Mouse (Mus musculus) small intestine, adult 2 months (tissue): ENCODE results near the gene Chl1.

ENCODE experiments used
- CTCF ChIP-seq: fragments of 200-500 bp; IDR thresholded peaks from 2 replicates; pipeline ENCODE4 v1.5.1; 2012; ENCODE audit warnings: low read depth, mild to moderate bottlenecking, control low read depth, inconsistent platforms, low read length, moderate library complexity, mixed read lengths; ENCODE audit not compliant: insufficient replicate concordance, insufficient read length; ENCODE audit errors: extremely low read depth
- POLR2A ChIP-seq: fragments of 200-500 bp; IDR thresholded peaks from 2 replicates; pipeline ENCODE4 v1.6.1; 2012; ENCODE audit warnings: low read depth, mild to moderate bottlenecking, control low read depth, inconsistent platforms, low read length, moderate library complexity

- no peak for TF ChIP-seq POLR2A
- TF ChIP-seq CTCF, result no peak
Measured at GRCm38 (mm10) chr6:103602070-103602469, 91.7 kb downstream of the Chl1 start.
